Mouse (Mus musculus) cortical plate, adult 2 months (tissue): ENCODE measurements around the gene Irgm2.

Source experiments
- CTCF ChIP-seq: fragments of 200-500 bp; IDR thresholded peaks from 2 replicates; pipeline ENCODE4 v1.5.1; 2011; ENCODE audit warnings: mild to moderate bottlenecking, control low read depth, low read length; ENCODE audit not compliant: insufficient read depth; ENCODE audit errors: extremely low read depth
- POLR2A ChIP-seq: fragments of 200-500 bp; IDR thresholded peaks from 2 replicates; pipeline ENCODE4 v1.6.1; 2011; ENCODE audit warnings: mild to moderate bottlenecking, low read length, control low read depth; ENCODE audit not compliant: insufficient read depth; ENCODE audit errors: extremely low read depth

GRCm38 (mm10) chr11:58193860-58194520, 5.4 kb upstream of the Irgm2 start:
- TF ChIP-seq CTCF (no peak), POLR2A (no peak)
